Mouse (Mus musculus): ENCODE results near the gene Fam186b.

The Fam186b gene

DNA sequence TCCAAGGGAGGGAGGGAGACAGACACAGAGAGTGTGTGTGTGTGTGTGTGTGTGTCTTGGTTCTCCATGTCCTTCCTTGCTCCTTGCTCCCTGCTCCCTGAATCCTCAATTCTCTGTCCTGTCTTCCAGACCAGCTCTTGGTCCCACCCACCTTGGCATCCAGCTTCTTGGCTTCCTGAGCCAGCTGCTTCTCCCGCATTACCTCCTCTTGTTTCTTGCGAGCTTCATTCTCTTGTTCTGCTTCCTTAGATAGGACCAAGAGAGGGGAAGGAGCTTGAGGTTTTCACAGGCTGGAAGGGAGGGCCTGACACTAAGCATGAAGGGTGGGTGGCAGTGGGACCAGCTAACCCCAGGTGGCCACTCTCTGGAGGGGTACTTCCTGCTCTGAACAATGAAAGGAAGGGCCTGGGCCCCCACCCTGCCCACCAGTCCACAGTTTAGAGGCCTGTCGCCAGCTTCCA, 23.8 kb upstream of the Fam186b start:
- peak; percentile 44 for DNase-seq

GRCm38 (mm10) chr15:99318861-99319410, 23.2 kb upstream of the Fam186b start:
- DNase-seq: no peak

GRCm38 (mm10) chr15:99318071-99318470, 22.4 kb upstream of the Fam186b start:
- no peak for DNase-seq

DNA sequence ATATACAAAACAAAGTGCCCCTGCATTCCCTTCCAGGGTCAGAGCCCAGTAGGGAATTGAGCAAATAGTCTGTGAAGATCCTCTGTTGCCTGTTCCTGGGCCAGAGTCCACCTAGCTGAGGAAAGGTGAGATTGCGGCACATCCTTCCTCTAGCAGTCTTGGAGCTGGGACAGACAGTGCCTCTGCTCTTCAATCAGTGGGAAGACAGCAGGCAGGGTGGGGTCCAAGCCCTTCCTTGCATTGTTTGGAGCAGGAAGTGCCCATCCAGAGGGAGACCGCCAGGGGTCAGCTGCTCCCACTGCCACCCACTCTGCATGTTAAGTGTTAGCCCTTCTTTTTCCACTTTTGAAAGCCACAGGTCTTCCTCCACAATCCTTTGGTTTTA, 21.6 kb upstream of the Fam186b start:
- DNase-seq: peak; percentile 80

DNA sequence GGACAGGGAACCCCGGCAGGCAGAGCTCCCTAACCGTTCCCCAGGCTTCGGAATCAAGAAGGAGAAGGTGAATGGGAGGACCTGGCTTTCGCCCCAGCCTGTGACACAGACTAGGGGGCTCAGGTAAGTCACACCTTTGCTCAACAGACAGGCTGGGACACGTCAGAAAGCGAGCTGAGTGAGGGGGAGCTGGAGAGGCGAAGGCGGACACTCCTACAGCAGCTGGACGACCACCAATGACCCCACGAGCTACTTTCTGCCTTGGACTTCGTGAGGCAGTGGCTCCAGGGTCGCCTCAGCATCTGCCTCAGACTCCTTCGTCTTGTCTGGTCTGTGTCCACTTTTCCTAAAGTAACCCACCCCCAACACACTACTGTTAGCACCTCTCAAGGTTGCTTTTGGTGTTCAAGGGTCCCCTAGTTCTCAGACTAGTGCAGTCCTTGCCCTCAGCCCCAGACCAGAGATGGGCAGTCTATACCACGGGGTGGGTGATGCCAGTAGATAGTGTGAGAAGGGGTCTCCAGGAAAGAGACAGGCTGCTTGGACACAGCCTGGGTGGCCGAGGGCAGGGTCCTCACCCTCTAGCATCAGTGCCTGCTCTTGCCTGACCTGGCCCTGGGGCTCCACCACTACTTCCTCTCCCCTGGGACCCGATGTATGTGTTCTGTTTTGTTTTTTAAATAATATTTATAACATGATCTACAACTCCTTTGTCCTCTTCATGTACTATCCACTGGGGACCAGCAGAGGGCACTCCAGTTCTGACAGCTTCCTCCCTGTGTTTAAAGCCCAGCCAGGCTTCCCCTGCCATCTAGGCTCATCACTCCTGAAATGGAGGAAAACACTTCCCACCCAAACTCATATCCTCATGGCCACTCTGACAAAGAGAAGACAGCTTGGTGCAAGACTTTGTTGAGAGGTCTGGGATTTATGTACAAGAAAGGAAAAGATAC, 20.9 kb upstream of the Fam186b start:
- DNase-seq: peak; percentile 69

DNA sequence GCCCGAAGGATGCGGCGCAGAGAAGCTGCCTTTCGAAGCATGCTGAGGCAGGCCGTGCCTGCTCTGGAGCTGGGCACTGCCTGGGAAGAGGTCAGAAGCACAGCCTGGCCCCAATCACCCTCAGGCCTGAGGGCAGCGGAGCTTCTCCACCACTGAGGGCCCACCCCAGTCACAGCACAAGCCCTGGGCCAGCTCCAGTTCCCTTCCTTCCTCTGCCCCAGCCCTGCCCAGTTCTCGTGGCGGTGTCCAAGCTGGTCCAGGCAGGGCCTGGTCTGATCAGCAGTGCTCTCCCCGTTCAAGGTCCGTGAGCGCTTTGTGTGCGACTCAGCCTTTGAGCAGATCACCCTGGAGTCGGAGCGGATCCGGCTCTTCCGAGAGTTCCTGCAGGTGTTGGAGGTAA, 19.2 kb upstream of the Fam186b start:
- no peak for DNase-seq

DNA sequence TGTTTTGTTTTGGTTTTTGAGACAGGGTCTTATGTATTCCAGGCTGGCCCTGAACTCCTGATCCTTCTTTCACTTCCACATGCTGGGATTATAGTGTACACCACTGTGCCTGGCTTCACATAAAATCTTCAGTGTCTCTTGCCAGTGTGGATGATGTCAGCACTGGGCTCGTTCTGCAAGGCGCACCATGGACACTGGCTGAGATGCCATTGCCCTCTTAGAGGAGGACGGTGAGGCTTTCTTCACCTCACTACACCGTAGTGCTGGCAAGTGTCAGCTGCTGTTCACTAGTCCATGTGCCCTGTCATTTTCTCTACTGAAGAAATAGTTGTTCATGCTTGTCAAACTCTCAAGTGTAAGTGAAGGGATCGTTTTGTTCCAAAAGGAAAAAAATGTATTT, 14.9 kb upstream of the Fam186b start:
- DNase-seq: no peak

GRCm38 (mm10) chr15:99309549-99309948, 13.9 kb upstream of the Fam186b start:
- no peak for DNase-seq

GRCm38 (mm10) chr15:99307476-99307875, 11.8 kb upstream of the Fam186b start:
- DNase-seq: no peak

- no peak for DNase-seq
These were observed 525 bp upstream of the Fam186b start for GRCm38 (mm10) chr15:99296213-99296612.

DNA sequence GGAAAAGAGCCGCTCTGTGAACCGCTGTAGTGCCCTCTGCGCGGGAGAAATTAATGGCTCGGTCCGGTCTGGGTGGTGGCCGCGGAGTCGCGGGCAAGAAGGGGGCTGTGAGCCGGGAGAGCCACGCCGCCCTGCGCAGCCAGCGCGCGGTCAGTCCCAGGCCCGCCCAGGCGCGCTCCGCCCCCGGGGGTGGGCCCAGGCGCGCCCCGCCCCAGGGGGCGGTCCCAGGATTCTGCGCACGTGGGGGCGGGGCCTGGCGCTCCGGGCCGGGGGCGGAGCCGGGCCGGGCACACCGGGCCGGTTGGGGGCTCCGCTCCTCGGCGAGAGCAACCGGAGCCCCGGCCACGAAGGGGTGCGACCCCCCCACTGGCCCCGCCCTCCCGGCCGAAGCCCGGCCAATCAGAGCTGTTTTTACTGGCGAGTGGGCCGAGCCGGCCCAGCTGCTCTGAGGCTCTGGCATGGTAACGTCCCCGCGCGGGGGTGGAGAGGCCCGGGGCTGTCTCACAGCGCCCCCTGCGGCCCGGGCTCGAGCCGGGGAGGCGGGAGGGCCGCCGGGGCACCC, 794 bp downstream of the Fam186b start, which contains the start of gene Prpf40b:
Gene Prpf40b, plus strand, starts transcription at position 275 of the 562 bp plus-strand sequence.
- DNase-seq: peak; percentile 95

DNA sequence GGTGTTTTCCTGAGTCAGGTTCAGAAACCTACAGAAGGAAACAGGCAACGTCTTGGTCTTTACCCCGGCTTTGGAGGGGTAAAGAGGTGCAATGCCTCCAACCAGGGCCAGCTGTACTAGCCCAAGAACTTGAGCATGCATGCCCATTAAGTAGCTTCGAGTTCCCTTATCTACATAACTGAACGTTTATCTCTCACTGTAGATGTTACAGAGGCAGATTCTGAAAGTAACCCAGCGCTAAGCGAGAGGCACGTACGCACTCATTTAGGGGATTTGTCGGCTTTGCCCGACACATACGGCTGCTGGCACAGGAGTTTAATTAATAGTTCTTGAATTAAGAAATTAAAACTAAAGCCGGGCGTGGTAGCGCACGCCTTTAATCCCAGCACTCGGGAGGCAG, 1.4 kb downstream of the Fam186b start:
- DNase-seq: no peak

- DNase-seq: no peak
These were observed 5.1 kb downstream of the Fam186b start for GRCm38 (mm10) chr15:99290586-99290985.

- DNase-seq: no peak
These were observed 10.5 kb downstream of the Fam186b start for GRCm38 (mm10) chr15:99285189-99285535.

GRCm38 (mm10) chr15:99284527-99285188, 11.0 kb downstream of the Fam186b start:
- peak; percentile 93 for DNase-seq

GRCm38 (mm10) chr15:99283456-99283855, 12.2 kb downstream of the Fam186b start:
- DNase-seq: no peak

GRCm38 (mm10) chr15:99278271-99278670, 17.4 kb downstream of the Fam186b start:
- DNase-seq: no peak

GRCm38 (mm10) chr15:99276095-99276494, 19.6 kb downstream of the Fam186b start:
- no peak for DNase-seq

- peak; percentile 64 for DNase-seq
These were observed 30.0 kb downstream of the Fam186b start for GRCm38 (mm10) chr15:99265679-99266078.

GRCm38 (mm10) chr15:99264363-99264762, 31.3 kb downstream of the Fam186b start:
- no peak for DNase-seq

DNA sequence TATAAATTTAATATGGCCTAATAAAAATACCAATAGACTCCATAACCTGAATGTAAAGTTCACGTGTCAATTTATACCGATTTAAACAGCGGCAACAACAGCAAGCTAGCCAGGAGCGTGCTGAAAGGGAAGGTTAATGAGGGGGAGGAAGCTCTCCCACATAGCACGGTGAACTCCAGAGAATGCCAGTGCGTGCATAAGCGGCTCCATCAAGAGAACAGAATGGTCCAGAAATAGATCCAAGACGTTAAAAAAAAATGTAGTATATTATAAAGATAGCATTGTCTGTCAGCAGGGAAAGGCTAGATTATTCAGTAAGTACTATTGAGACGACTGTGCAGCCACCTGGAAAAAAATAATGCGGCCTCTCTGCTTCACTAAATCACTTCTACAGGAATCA, 33.0 kb downstream of the Fam186b start:
- no peak for DNase-seq

GRCm38 (mm10) chr15:99259730-99260252, 35.9 kb downstream of the Fam186b start:
- DNase-seq: peak; percentile 64

DNA sequence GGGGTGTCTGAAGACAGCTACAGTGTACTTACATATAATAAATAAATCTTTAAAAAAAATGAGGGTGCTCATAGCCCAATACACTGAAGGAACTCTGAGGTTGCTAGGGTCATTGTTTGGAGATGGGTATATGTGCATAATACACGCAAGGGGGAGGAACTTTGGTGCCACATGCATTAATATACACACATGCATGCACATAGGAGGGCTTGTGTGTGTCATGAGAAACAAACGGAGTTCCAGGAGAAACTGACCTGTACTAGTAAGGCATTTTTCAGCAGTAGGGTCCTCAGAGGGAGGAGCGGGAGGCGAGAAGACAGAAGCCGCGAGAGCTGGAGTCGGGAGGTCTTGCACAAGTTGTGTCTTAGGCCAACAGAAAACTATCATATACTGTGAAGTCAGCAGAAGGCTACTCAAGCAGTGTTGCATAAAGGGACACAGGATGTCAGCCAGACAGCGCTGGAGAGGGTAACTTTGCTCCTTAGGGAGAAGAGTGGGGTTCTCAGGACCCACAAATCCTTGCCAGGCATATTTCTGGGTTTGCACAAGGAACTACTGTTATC, 36.4 kb downstream of the Fam186b start:
- DNase-seq: peak; percentile 41

Data from kidney, adult 11 months (tissue).